In genomic region chr11:84016810-84017508, GRCm38 (mm10) we compare ENCODE assay signal across 25 mouse cellular contexts. TPM values are rescaled to one million over a fixed set of nuclear protein-coding genes. Genes with fewer than 3 reads are reported as not detected.
DNase-seq lines count a peak whose midpoint lies in the region; ATAC-seq lines count a peak whose summit lies in the region.
"Had no signal": no experiment of that assay in that cellular context is flagged by ENCODE, and none has a peak within 500 bp of the region (broad histone marks: within the 10 kb centered on the region; RNA-seq: fewer than 3 reads in every experiment).

No protein-coding gene starts in this region.

- no peak overlapping the region for H3K9ac ChIP-seq in kidney, embryonic 16.5 days (replicated peaks; ENCODE audit: low read length)
- no peak overlapping the region for H3K9ac ChIP-seq in liver, embryonic 13.5 days
- H3K9ac ChIP-seq: embryonic facial prominence, embryonic 15.5 days; heart, embryonic 15.5 days; hindbrain, embryonic 13.5 days; neural tube, embryonic 15.5 days; stomach, embryonic 15.5 days had no signal

- no peak overlapping the region for H3K27ac ChIP-seq in kidney, embryonic 16.5 days (ENCODE audit: low read length)
- H3K27ac ChIP-seq in liver, embryonic 13.5 days, result no peak overlapping the region
- H3K27ac ChIP-seq: embryonic facial prominence, embryonic 15.5 days; gastrocnemius, adult 2 months; heart, embryonic 15.5 days; hindbrain, embryonic 13.5 days; left cerebral cortex, adult 2 months; macrophage; midbrain, embryonic 10.5 days; neural tube, embryonic 15.5 days; stomach, embryonic 15.5 days had no signal

- ATAC-seq in kidney, embryonic 16.5 days (ENCODE audit: low FRiP score, low TSS enrichment), result no peak
- ATAC-seq in liver, embryonic 13.5 days (ENCODE audit: low read depth), result 0 out of 2 replicates have a peak, but pooled peaks have one; percentile 41
- ATAC-seq: forebrain, embryonic 14.5 days had no signal

- 71% methylated on average over 7 of the region's 7 CpGs for WGBS in kidney, embryonic 16.5 days
- WGBS in liver, embryonic 13.5 days (ENCODE audit: insufficient replicate concordance), result 71% methylated on average over 7 of the region's 7 CpGs
- WGBS in large intestine, adult 2 months, result 38% methylated on average over 7 of the region's 7 CpGs

- no peaks in the 10 kb centered on the region for H3K27me3 ChIP-seq in kidney, embryonic 16.5 days (ENCODE audit: insufficient read depth, low read length)
- H3K27me3 ChIP-seq in liver, embryonic 13.5 days, result no peaks in the 10 kb centered on the region
- H3K27me3 ChIP-seq: embryonic facial prominence, embryonic 15.5 days; heart, embryonic 15.5 days; hindbrain, embryonic 13.5 days; neural tube, embryonic 15.5 days; stomach, embryonic 15.5 days had no signal

- peaks cover 5% of the 10 kb centered on the region; the same call in 1 of the 2 replicates for H3K36me3 ChIP-seq in kidney, embryonic 16.5 days (ENCODE audit: insufficient read depth, low read length)
- H3K36me3 ChIP-seq in liver, embryonic 13.5 days, result peaks cover 40% of the 10 kb centered on the region
- H3K36me3 ChIP-seq: stomach, embryonic 15.5 days had no signal

- no peaks in the 10 kb centered on the region for H3K4me1 ChIP-seq in kidney, embryonic 16.5 days (ENCODE audit: insufficient read depth, low read length)
- peaks cover 4% of the 10 kb centered on the region; the same call in 1 of the 2 replicates for H3K4me1 ChIP-seq in liver, embryonic 13.5 days (replicated peaks)
- H3K4me1 ChIP-seq: heart, embryonic 15.5 days; stomach, embryonic 15.5 days had no signal

- no peak overlapping the region for H3K4me2 ChIP-seq in kidney, embryonic 16.5 days (replicated peaks; ENCODE audit: low read depth, low read length)
- no peak overlapping the region for H3K4me2 ChIP-seq in liver, embryonic 13.5 days
- H3K4me2 ChIP-seq: embryonic facial prominence, embryonic 15.5 days; heart, embryonic 15.5 days; hindbrain, embryonic 13.5 days; neural tube, embryonic 15.5 days; stomach, embryonic 15.5 days had no signal

- peak; percentile 11 for DNase-seq in kidney, adult 18-20 months
- DNase-seq in liver, embryonic 13.5 days, result no peak
- DNase-seq in liver, result no peak
- DNase-seq in large intestine, adult 2 months (ENCODE audit: low read depth, low spot score), result peak; percentile 57
- no peak for DNase-seq in adrenal gland, postnatal 25 days
- DNase-seq in lung, postnatal 10 days, result no peak
- DNase-seq: adrenal gland, postnatal 36 days; cerebellum, adult 9-10 months; gastrocnemius, adult 2 months; heart, postnatal 36 days; layer of hippocampus, adult 9-11 months; right cerebral cortex, adult 18-20 months; right cerebral cortex, postnatal 4 days; thymus, postnatal 25 days had no signal

- no peak overlapping the region for H3K4me3 ChIP-seq in kidney, embryonic 16.5 days (ENCODE audit: low read length)
- H3K4me3 ChIP-seq in liver, embryonic 13.5 days (replicated peaks), result no peak overlapping the region
- H3K4me3 ChIP-seq: embryonic facial prominence, embryonic 15.5 days; gastrocnemius, adult 2 months; heart, embryonic 15.5 days; hindbrain, embryonic 13.5 days; left cerebral cortex, adult 2 months; midbrain, embryonic 10.5 days; neural tube, embryonic 15.5 days; stomach, embryonic 15.5 days had no signal

- no peaks in the 10 kb centered on the region for H3K9me3 ChIP-seq in kidney, embryonic 16.5 days (ENCODE audit: low read length)
- no peaks in the 10 kb centered on the region for H3K9me3 ChIP-seq in liver, embryonic 13.5 days (replicated peaks)
- H3K9me3 ChIP-seq: embryonic facial prominence, embryonic 15.5 days; heart, embryonic 15.5 days; hindbrain, embryonic 13.5 days; midbrain, embryonic 10.5 days; neural tube, embryonic 15.5 days; stomach, embryonic 15.5 days had no signal

RNA-seq across cellular contexts. Expression of gene Dusp14, which starts 52.1 kb away (rescaled TPM):
- 45.4 and 54.6 TPM in 2 replicates for polyA plus RNA-seq in kidney, embryonic 16.5 days (2015; fragmentation: Nextera tagmentation; extraction: Ambion mirVana)
- polyA plus RNA-seq in liver, embryonic 13.5 days (2015; fragmentation: Nextera tagmentation; extraction: Ambion mirVana), result 0.68 and 1.3 TPM in 2 replicates
- polyA plus RNA-seq in large intestine, adult 2 months (2012; rRNA removed), result 4.7 and 6.7 TPM in 2 replicates
- 3.9 and 4.7 TPM in 2 replicates for total RNA-seq in adrenal gland, postnatal 25 days (2021)
- total RNA-seq: common myeloid progenitor, adult 5-6 weeks had no signal

RNA-seq across cellular contexts. Expression of gene Synrg, which starts 52.7 kb away (rescaled TPM):
- 10.5 and 10.9 TPM in 2 replicates for polyA plus RNA-seq in kidney, embryonic 16.5 days (2015; fragmentation: Nextera tagmentation; extraction: Ambion mirVana)
- polyA plus RNA-seq in liver, embryonic 13.5 days (2015; fragmentation: Nextera tagmentation; extraction: Ambion mirVana), result 5.8 and 6.4 TPM in 2 replicates
- 10.5 and 18.6 TPM in 2 replicates for polyA plus RNA-seq in large intestine, adult 2 months (2012; rRNA removed)
- total RNA-seq in adrenal gland, postnatal 25 days (2021), result 48.0 and 48.2 TPM in 2 replicates

Comparison
In these comparisons a context has a peak if more than half of its experiments do, and no peak if none do; other contexts are left out.
1. DNase-seq: peak in kidney, adult 18-20 months (single experiment) and large intestine, adult 2 months (single experiment); none in liver, embryonic 13.5 days (single experiment), liver (single experiment), adrenal gland, postnatal 25 days (single experiment) and lung, postnatal 10 days (single experiment).